Mouse (Mus musculus): ENCODE measurements at regions not wholly inside any gene's neighbourhood (a gene's known extent, or its start where the extent isn't known, plus 50 kb on each side); places are given as distances from the start of the nearest gene placed in this dataset.

DNA sequence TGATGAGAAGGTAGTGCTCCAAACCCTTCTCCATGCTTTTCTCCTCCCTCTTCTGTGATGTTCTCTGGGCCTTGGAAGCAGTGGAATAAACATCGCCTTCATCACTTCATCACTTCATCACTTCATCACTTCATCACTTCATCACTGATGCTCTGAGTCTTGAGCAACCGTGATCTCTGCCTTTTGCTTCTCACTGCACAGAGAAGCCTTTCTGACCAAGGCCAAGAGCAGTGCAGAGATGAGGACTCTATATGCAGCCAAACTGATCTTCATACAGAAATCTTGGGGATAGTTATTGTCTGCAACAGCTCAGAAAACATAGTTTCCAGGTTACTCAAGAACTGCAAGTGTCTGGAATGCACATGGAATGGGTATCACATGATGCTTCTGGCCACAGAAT, 303.0 kb downstream of the Insig2 start:
- ATAC-seq (ENCODE audit: insufficient number of reproducible peaks, low FRiP score, low TSS enrichment), result no peak

DNA sequence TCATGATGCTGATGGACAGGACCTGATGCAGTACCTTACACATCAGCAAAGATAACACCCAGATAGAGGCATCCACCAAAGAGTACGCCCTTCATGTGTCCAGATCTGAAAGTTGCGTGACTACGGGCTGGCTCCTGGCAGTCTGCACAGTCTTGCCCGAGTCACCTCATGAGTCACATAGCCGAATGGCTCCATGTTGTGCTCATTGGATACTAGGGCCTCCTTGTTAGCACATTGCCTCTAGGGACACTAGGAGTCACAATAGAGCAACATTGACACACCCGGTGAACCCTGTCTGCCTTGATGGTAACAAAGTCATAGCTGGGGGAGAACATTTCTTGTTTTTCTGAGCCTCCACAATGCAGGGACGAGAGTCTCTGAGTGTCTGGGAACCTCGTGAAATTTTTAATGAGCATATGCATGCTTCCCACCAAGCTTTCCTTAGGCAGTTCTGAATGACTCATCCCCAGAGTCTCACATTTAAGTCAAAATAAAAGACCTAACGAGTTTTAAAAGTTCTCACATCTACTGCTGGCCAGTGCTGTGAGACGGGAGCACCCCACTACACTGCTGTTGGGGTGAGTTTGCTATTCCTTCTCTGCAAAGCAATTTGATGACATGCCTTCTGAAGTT, 297.5 kb downstream of the Insig2 start:
- ATAC-seq (ENCODE audit: insufficient number of reproducible peaks, low FRiP score, low TSS enrichment), result no peak; the same call in 1 of the 2 replicates

DNA sequence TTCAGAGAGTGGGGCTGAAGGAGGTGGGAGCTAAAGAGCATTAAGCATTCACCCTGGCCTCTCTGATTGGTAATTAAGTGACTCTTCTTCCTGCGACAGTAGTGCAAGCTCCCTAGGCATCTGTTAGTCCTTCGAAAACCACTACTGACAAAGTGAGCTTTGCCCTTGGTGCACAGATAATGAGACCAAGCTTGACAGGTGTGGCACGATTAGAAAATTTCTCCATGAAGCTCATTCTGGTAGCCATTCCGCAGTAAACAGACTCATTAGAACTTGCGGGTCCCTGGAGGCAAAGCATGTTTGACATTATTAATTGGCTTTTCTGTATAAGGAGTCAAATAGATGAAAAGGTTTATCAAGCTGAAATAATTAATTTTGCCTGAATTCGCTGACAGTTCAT, 285.8 kb downstream of the Insig2 start:
- no peak for ATAC-seq (ENCODE audit: insufficient number of reproducible peaks, low FRiP score, low TSS enrichment)

DNA sequence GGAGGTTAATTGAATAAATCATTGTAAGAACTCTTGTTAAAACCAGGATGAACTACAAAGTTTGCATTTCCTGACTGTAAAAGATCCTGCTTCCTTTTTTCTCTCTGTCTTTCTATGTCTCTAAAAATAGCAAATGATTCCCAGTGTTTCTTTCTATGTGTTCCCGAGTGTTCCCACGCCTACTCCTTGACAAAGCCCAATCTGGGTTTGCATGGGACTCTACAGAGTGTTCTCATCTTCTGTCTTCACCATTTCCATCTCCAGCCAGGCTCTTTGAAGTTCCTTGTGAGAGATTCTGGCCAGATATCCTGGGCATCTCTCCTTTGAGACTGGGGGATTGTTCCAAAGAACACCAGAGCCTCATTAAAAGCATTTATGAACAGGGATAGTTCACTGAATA, 285.0 kb downstream of the Insig2 start:
- no peak for ATAC-seq (ENCODE audit: insufficient number of reproducible peaks, low FRiP score, low TSS enrichment)

DNA sequence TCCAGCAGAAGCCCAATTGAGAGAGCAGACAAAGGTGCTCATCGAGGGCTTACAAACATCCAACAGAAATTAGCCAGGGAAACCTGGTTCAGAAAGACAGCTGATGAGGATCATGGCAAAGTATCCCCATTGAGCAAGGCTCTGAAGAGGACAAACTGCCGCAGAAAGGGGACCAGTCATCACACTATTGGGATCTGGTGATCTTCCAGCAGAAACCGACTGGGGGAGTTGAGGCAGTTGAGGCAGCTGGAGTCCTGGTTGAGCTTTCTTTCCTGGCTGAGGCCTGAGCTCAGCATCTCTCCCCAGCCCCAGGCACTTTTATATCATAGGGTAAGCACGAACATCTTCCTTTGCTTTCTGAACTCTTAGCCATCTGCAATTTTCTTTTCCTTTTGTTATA, 282.7 kb downstream of the Insig2 start:
- ATAC-seq (ENCODE audit: insufficient number of reproducible peaks, low FRiP score, low TSS enrichment), result no peak

DNA sequence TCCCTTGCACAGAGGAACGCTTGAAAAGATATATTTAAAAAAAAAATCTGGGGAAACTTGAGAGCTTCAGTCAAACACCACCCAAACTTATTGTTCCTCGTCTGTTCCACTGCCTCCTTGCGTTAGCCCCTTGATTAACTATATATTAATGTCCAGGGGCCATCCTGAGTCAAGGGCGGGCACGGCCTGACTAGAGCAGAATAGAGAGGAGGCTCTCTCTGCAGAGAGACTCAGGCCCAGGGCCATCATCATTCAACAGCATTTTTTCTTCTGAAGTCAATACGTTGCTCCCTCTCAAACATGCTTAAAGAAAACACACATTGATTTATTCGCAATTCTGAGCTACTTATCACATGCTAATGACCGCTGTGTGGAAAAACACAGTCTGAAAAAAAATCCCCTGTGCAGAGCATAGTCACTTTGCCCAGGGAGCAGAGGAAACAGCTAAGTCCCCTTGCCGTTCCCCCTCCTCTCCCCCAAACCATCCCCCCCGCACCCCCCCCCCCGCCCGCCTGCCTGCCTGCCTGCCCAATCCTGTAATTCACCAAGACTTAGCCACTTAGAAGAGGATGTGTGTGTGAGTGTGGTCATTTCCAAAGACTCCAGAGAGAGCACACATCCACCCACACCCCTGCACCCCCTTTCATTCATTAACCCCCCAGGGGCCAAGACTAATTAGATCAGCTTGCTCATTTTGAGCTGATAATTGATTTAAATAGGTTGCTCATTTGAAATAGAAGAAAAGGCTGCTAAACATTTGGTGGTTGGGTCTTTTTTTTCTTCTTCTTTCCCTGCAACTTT, 281.5 kb downstream of the Insig2 start:
- ATAC-seq (ENCODE audit: insufficient number of reproducible peaks, low FRiP score, low TSS enrichment), result no peak

DNA sequence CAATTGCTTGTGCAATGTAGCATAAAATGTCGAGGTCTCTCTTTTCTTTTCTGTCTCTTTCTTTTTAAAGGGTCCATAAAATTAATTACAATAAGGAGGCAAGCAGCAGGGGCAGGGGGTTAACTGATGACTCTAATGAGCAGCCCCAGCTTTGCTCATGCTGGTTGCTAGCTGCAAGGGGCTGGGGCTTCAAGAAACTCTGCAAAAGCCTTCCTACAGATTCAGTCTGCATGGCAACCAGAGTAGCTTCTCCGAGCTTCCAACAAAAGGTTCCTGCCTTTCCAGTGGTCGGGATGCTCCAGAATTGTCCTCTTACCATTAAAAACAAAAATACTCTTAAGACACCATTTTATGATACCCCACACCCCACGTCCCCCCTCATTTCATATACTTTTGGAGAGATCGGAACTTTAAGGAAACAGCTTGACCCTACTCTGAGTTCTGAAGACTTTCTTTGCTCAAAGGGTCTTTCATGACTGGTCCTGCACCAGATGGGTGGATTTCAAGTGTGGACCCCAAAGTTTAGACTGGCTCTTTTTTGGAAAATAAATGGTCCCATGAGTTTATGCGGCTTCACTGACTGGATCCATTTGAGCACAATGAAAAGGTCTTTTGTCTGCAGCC, 280.8 kb downstream of the Insig2 start:
- ATAC-seq (ENCODE audit: insufficient number of reproducible peaks, low FRiP score, low TSS enrichment), result no peak

DNA sequence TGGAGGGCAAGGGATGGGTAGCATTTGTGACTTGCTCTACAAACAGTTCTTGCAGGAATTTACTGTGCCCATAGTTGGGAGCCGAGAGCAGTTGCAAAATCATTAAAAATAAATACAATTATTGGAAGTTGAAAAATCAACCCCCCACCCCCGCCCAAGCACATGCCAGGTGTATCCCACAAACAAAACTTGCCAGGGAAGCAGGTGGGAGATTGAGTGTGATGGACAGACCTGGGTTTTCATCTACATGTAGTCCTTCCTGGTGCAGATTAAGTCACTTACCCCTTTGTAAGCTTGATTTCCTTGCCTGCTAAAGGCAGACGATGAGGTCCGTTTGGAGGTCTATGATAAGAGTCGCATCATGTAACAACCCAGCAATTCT, 280.3 kb downstream of the Insig2 start:
- ATAC-seq (ENCODE audit: insufficient number of reproducible peaks, low FRiP score, low TSS enrichment), result no peak

DNA sequence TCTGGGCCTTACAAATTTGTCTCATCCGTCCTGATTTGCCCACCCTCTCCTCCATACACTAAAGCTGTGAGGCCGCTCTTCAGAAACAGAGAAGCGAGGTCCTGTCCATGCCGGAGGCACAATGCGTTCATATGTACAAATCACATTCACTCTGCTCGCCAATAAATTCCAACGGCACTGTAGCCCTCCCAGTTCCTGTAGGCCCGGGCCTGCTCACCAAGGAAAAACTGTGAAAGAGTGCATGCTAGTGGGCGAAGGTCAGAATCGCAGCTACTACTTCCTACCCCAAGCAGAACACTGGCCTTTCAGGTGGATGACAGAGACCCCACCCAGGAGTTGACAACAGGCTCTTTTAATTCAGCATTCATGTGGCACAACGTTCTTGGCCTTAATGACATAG, 278.7 kb downstream of the Insig2 start:
- ATAC-seq (ENCODE audit: insufficient number of reproducible peaks, low FRiP score, low TSS enrichment), result no peak

DNA sequence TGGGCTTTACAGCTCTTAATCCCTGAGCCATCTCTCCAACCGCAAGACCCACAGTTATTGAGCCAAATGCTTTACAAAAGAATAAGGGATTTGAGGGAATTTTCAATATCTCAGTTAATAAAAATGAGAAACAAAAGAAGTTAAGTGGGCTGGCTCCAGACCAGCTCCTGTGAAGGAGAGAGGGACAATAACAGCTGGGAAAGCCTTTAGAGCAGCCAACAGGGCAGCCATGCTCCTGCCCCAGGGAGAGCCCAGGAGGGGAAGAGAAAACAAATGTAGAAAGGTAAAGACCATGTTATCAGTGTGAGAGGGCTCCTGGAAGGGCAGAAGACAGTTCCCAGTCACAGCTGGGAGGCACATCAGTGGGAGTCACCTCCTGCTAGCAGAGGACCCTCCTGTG, 257.8 kb downstream of the Insig2 start:
- ATAC-seq (ENCODE audit: insufficient number of reproducible peaks, low FRiP score, low TSS enrichment), result no peak

DNA sequence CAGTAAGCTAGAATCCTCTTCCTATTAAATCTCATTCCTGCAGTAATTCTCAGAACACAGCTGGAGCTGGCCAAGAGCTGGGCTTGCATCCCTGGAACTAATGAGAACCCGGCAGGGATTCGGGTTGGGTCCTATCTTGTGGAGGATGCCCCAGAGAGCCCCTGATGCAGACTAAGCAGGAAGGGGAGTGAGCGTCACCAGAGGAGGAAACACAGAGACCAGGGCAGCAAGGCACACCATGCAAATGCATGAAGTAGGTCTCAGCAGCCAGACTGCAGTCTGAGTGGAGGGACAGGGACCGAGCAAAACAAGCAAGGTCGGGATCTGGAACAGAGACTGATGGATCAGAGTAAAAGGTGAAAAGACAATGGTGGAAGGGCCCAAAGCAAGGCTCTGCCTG, 249.6 kb downstream of the Insig2 start:
- ATAC-seq (ENCODE audit: insufficient number of reproducible peaks, low FRiP score, low TSS enrichment), result no peak

DNA sequence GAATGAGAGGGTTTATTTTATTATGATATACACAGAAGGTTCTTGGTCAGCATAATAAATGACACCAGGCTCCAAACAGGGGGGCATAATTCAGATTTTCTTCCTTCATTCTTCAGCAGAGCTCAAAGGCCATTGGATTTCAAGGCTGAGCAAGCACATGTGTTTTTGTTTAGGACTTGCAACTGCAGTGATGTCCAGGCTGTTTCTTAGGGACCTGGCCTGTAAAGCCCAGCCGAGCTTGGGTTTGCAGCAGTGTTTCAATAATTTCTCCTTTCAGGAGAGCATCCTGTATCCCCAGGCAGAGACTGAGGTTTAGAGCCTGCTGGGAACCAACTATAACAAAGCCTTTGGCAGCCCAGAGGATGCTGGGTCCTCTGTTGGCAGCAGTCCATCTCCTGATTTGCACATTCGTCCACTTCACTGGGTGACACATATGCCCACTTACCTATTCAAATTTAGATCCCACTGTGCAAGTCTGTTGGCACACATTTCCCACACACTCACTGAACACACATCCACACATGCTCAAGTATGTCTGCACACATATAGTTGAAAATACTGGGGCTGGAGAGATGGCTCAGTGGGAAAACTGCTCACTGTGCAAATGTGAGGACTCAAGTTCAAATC, 247.2 kb downstream of the Insig2 start:
- no peak for ATAC-seq (ENCODE audit: insufficient number of reproducible peaks, low FRiP score, low TSS enrichment)

DNA sequence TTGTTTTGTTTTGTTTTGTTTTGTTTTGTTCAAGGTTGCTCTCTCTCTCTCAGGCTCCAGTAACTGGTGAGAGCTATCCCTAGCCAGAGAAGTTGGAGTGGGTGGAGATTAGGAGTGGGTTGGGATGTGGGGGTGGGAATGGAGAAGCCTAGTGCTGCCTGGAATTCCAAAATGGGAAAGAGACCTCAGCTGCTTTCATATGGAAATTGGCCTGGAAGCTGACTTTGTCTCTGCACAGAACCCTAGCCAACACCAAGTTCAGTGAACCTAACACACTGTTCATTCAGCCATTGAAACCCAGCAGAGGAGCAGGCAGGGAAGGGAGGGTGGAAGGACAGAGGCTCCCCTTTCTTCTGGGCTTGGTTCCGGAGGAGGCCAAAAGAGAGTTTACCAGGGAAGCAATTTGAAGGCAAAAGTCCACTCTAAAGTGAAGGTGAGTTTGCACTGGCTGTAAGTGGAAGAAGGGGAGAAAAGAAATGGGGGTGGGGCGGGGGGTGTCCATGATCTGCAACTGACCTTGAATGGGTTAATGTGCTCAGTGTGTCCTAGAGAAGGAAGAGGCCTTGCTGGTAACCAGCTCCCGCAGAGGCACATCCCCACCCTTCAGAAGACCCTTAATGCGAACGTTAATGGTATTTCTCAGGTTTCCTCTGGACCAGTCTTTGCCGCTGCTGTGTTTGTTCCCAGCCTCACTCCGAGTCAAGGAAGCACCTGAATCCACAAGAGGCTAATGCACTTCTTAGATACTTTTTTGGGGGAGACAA, 245.1 kb downstream of the Insig2 start:
- ATAC-seq (ENCODE audit: insufficient number of reproducible peaks, low FRiP score, low TSS enrichment), result 0 out of 2 replicates have a peak, but pooled peaks have one; percentile 24

DNA sequence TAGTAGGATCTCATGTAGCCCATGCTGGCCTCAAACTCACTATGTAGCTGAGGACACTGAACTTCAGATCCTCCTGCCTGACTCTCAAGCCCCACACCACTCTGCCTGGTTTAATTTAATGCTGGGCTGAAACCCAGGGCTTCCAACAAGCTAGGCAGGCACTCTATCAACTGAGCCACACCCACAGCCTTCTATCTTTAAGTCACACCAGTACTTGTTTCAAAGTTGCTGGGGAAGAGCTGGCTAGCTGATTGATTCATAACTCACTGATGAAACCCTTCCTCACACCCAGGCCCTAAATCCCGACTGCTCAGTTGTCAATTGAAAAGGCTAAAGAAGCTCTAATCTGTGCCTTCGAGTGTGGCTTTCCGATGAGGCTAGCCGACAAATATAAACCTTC, 241.8 kb downstream of the Insig2 start:
- no peak for ATAC-seq (ENCODE audit: insufficient number of reproducible peaks, low FRiP score, low TSS enrichment)

DNA sequence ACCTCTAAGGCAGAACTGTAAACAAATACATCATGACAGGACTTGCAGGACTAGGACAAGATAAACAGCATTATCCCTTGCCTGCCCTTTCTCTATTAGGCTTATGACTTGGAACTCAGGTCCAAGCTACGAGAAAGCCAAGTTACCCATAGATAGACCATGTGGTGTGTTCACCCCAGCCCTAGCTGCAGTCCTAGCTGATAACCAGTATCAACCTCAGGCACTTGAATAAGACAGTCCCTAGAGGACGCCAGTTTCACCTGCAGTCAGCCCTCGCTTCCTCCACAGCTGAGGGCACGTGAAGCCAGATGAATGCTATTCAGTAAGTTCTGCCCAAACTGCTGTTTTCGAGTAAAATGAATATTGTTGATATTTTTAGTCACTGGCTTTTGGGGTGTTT, 239.5 kb downstream of the Insig2 start:
- no peak for ATAC-seq (ENCODE audit: insufficient number of reproducible peaks, low FRiP score, low TSS enrichment)

DNA sequence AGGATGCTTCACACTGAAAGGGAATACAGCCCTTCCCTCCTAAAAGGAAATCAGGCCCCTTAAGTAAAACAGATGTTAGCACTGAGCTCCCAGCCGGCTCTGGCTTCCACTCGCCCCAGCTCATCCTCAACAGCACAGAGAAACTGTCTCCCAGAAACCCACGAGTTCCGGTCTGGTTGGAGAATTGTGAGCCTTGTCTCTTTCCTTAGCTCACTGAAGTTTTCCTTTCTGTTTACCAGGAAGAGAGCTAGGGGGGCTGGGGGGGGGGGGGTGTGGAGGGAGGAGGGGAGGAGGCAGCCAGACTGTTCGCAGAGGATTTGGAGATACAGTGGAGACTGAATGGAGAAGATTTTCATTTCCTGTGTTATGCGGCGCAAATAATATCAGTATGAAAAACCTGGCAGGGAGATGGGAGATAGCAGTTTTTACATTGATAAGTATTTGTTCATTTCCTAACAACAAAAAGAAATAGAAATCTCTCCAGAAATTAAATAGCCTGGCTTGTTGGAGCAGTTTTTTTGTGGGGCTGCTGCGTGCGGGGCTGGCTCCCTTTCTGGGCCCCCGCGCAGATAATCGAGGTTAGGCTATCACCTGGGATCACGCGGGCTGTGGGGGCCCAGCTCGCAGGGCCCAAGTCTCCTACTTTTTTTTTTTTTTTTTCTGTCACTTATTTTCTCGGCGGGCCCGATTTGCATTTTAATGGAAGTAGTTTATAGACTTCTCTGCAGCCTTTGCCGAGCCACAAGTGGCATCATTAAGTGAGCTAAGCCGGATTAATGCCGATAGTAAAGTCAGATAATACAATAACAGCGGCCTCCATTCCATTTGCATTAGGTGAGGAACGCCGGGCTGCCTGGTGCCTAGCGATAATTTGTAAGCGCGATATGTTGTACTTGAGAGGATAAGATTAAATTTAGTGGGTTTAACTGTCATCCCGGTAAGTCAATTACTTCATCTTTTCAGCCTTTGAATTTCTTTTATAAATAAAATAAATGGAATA, 235.5 kb downstream of the Insig2 start:
- no peak for ATAC-seq (ENCODE audit: insufficient number of reproducible peaks, low FRiP score, low TSS enrichment)

DNA sequence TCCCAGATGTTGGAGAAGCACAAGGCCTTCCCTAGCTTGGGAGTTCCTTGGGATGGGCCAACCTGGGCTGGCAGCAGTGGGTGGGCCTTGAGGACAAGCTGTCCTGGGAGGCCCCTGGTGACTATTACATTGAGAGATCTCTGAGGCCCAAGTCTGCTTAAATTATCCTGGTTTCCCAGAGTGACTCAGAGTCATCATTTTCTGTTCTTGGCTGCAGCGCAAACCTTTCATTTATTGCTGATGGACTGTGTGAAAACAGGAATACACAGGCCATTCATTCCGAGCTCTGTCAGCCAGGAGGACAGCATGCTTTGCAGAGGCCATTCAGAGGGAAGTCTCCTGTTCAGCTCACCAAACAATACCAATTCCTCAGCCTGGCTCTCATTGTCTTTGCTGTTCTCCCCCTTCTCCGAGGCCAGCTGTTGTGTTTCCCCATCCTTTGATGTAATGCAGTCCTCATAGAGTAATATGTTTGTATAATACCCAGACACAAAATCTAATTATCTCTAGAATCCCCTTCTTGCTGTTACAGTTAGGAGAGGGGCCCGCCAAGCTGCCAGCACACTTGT, 220.5 kb downstream of the Insig2 start:
- no peak for ATAC-seq (ENCODE audit: insufficient number of reproducible peaks, low FRiP score, low TSS enrichment)

DNA sequence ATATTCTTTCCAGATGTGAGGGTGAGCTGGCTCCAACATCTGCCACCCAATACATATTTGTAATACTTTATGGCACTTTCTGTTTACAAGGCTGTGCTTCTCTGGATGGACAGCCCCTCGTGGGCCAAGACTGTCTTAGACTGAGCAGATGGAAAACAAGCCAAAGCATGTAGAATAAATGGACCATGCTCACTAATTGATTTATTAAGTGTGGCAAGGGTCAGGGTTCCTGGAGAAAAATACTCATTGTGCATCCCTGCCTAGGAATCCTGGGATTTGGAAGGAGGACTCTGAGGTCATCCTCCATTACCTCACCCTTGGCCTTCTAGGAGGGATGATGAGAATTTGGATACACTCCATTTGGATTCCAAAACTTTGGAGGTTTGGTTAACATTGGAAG, 219.9 kb downstream of the Insig2 start:
- ATAC-seq (ENCODE audit: insufficient number of reproducible peaks, low FRiP score, low TSS enrichment), result no peak

DNA sequence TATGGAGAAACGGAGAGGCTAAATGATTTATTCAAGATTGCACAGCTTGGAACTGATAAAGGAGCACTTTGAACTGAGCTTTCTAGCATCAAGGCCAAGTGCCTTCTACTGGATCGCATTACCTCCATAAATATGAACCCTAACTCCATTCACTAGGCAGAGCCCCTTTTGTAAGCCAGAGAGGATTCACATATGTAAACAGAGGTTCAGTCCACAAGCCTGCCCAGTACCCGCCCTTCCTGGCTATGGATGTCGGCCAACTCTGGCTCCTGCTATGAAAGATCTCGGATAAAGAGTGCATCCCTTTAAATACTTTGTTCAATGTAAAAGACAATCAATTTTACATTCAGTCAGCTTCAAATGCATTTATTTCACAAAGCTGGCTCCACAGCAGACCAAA, 215.8 kb downstream of the Insig2 start:
- ATAC-seq (ENCODE audit: insufficient number of reproducible peaks, low FRiP score, low TSS enrichment), result no peak
